Comparison of ENCODE assay signal across 22 mouse cellular contexts in genomic region chr2:10100471-10100870, GRCm38 (mm10). TPM values are rescaled to one million over a fixed set of nuclear protein-coding genes. Genes with fewer than 3 reads are reported as not detected.
A peak's percentile ranks its signal among the peaks of the same experiment; 100 is the strongest.
DNase-seq lines count a peak whose midpoint lies in the region; ATAC-seq lines count a peak whose summit lies in the region.
"Had no signal": no experiment of that assay in that cellular context is flagged by ENCODE, and none has a peak within 500 bp of the region (broad histone marks: within the 10 kb centered on the region; RNA-seq: fewer than 3 reads in every experiment).

No protein-coding gene starts in this region.

- no peak overlapping the region for H3K4me3 ChIP-seq in liver, embryonic 12.5 days
- no peak overlapping the region for H3K4me3 ChIP-seq in liver, embryonic 11.5 days (ENCODE audit: low read depth, low read length)
- H3K4me3 ChIP-seq in liver, embryonic 13.5 days (replicated peaks), result no peak overlapping the region
- no peak overlapping the region for H3K4me3 ChIP-seq in stomach, embryonic 16.5 days (replicated peaks; ENCODE audit: low read length)
- H3K4me3 ChIP-seq: erythroblast, embryonic 14.5 days; forebrain, embryonic 12.5 days; heart, embryonic 13.5 days; hindbrain, embryonic 12.5 days; layer of hippocampus, adult 2 months; limb, embryonic 13.5 days; lung, embryonic 15.5 days had no signal

- no peak overlapping the region for H3K9ac ChIP-seq in liver, embryonic 12.5 days
- H3K9ac ChIP-seq in liver, embryonic 11.5 days (ENCODE audit: low read depth, low read length), result no peak overlapping the region
- H3K9ac ChIP-seq in liver, embryonic 13.5 days, result no peak overlapping the region
- H3K9ac ChIP-seq in stomach, embryonic 16.5 days (ENCODE audit: low read length), result no peak overlapping the region
- H3K9ac ChIP-seq: forebrain, embryonic 12.5 days; forebrain, postnatal 0 days; heart, embryonic 13.5 days; hindbrain, embryonic 12.5 days; limb, embryonic 13.5 days; lung, embryonic 15.5 days had no signal

- peaks cover 8% of the 10 kb centered on the region for H3K4me1 ChIP-seq in liver, embryonic 12.5 days
- H3K4me1 ChIP-seq in liver, embryonic 11.5 days (replicated peaks; ENCODE audit: control insufficient read depth, insufficient read depth, low read length), result no peaks in the 10 kb centered on the region; the same call in 1 of the 2 replicates
- H3K4me1 ChIP-seq in liver, embryonic 13.5 days (replicated peaks), result peaks cover 25% of the 10 kb centered on the region; the same call in 1 of the 2 replicates
- H3K4me1 ChIP-seq in stomach, embryonic 16.5 days (ENCODE audit: control insufficient read depth, insufficient read depth, low read length), result no peaks in the 10 kb centered on the region
- H3K4me1 ChIP-seq: forebrain, embryonic 12.5 days; heart, embryonic 13.5 days; hindbrain, embryonic 12.5 days; limb, embryonic 13.5 days; lung, embryonic 15.5 days had no signal

- 69% methylated on average over 2 of the region's 2 CpGs for WGBS in liver, embryonic 12.5 days (ENCODE audit: insufficient replicate concordance)
- 52% methylated on average over 2 of the region's 2 CpGs for WGBS in liver, embryonic 11.5 days
- 65% methylated on average over 2 of the region's 2 CpGs for WGBS in liver, embryonic 13.5 days (ENCODE audit: insufficient replicate concordance)
- 44% methylated on average over 2 of the region's 2 CpGs for WGBS in stomach, embryonic 16.5 days

- intact Hi-C loops in heart, postnatal 10 days (cut with DNase I), result no loop called here

- H3K9me3 ChIP-seq in liver, embryonic 12.5 days (replicated peaks), result no peaks in the 10 kb centered on the region
- no peaks in the 10 kb centered on the region for H3K9me3 ChIP-seq in liver, embryonic 11.5 days (ENCODE audit: control insufficient read depth, low read length)
- H3K9me3 ChIP-seq in liver, embryonic 13.5 days (replicated peaks), result no peaks in the 10 kb centered on the region
- H3K9me3 ChIP-seq in stomach, embryonic 16.5 days (replicated peaks; ENCODE audit: control insufficient read depth, low read length), result no peaks in the 10 kb centered on the region
- H3K9me3 ChIP-seq: forebrain, embryonic 12.5 days; heart, embryonic 13.5 days; hindbrain, embryonic 12.5 days; limb, embryonic 13.5 days; lung, embryonic 15.5 days had no signal

- ATAC-seq in liver, embryonic 12.5 days, result peak; percentile 36; the same call in 1 of the 2 replicates
- no peak for ATAC-seq in liver, embryonic 11.5 days (replicated peaks; ENCODE audit: low FRiP score)
- ATAC-seq in liver, embryonic 13.5 days (ENCODE audit: low read depth), result peak; percentile 27; the same call in 1 of the 2 replicates
- ATAC-seq in stomach, embryonic 16.5 days (ENCODE audit: insufficient read depth, low FRiP score), result 0 out of 2 replicates have a peak, but pooled peaks have one; percentile 29
- ATAC-seq: forebrain, postnatal 0 days had no signal

- H3K27ac ChIP-seq in liver, embryonic 12.5 days, result no peak overlapping the region
- H3K27ac ChIP-seq in liver, embryonic 11.5 days (ENCODE audit: low read depth, low read length), result no peak overlapping the region; the same call in none of the 2 replicates
- no peak overlapping the region for H3K27ac ChIP-seq in liver, embryonic 13.5 days
- no peak overlapping the region for H3K27ac ChIP-seq in stomach, embryonic 16.5 days (ENCODE audit: low read length)
- H3K27ac ChIP-seq: forebrain, embryonic 12.5 days; heart, embryonic 13.5 days; hindbrain, embryonic 12.5 days; layer of hippocampus, adult 2 months; limb, embryonic 13.5 days; lung, embryonic 15.5 days had no signal

- peak; percentile 40 for DNase-seq in heart, adult 11 months
- no peak for DNase-seq in heart, postnatal 10 days
- DNase-seq in liver, embryonic 11.5 days (ENCODE audit: low spot score), result no peak
- DNase-seq in liver, embryonic 13.5 days, result no peak
- DNase-seq in lung, postnatal 10 days, result no peak
- DNase-seq in right cerebral cortex, postnatal 10 days (ENCODE audit: low spot score in 2 of 2), result no peak

- H3K36me3 ChIP-seq in liver, embryonic 12.5 days, result peaks cover 4% of the 10 kb centered on the region; the same call in 1 of the 2 replicates
- no peaks in the 10 kb centered on the region; the same call in 1 of the 2 replicates for H3K36me3 ChIP-seq in liver, embryonic 11.5 days (ENCODE audit: control insufficient read depth, insufficient read depth, low read length)
- peaks cover 10% of the 10 kb centered on the region; the same call in 1 of the 2 replicates for H3K36me3 ChIP-seq in liver, embryonic 13.5 days
- no peaks in the 10 kb centered on the region for H3K36me3 ChIP-seq in stomach, embryonic 16.5 days (ENCODE audit: control insufficient read depth, insufficient read depth, low read length)
- H3K36me3 ChIP-seq: forebrain, embryonic 12.5 days; heart, embryonic 13.5 days; hindbrain, embryonic 12.5 days; limb, embryonic 13.5 days; lung, embryonic 15.5 days had no signal

- no peak overlapping the region for H3K4me2 ChIP-seq in liver, embryonic 12.5 days
- H3K4me2 ChIP-seq in liver, embryonic 11.5 days, result no peak overlapping the region
- no peak overlapping the region for H3K4me2 ChIP-seq in liver, embryonic 13.5 days
- no peak overlapping the region for H3K4me2 ChIP-seq in stomach, embryonic 16.5 days (ENCODE audit: low read depth, low read length)
- H3K4me2 ChIP-seq: forebrain, embryonic 12.5 days; heart, embryonic 13.5 days; hindbrain, embryonic 12.5 days; limb, embryonic 13.5 days; lung, embryonic 15.5 days had no signal

- no peaks in the 10 kb centered on the region for H3K27me3 ChIP-seq in liver, embryonic 12.5 days (replicated peaks)
- no peaks in the 10 kb centered on the region for H3K27me3 ChIP-seq in liver, embryonic 11.5 days (replicated peaks; ENCODE audit: control insufficient read depth, insufficient read depth, low read length)
- no peaks in the 10 kb centered on the region for H3K27me3 ChIP-seq in liver, embryonic 13.5 days
- H3K27me3 ChIP-seq in stomach, embryonic 16.5 days (ENCODE audit: control insufficient read depth, insufficient read depth, low read length), result no peaks in the 10 kb centered on the region
- H3K27me3 ChIP-seq: CH12.LX; forebrain, embryonic 12.5 days; heart, embryonic 13.5 days; hindbrain, embryonic 12.5 days; lung, embryonic 15.5 days had no signal

RNA-seq across cellular contexts. Expression of gene Kin, which starts 20.1 kb away (rescaled TPM):
- total RNA-seq in heart, postnatal 10 days (2021), result 10 to 100 TPM; 10.3 to 11.3 TPM
- 23.5 and 24.2 TPM in 2 replicates for polyA plus RNA-seq in liver, embryonic 12.5 days (2016; fragmentation: Nextera tagmentation; extraction: Ambion mirVana)
- 35.3 and 37.9 TPM in 2 replicates for polyA plus RNA-seq in liver, embryonic 11.5 days (2014; fragmentation: Nextera tagmentation; extraction: Ambion mirVana)
- polyA plus RNA-seq in liver, embryonic 13.5 days (2015; fragmentation: Nextera tagmentation; extraction: Ambion mirVana), result 19.6 and 22.1 TPM in 2 replicates
- polyA plus RNA-seq in stomach, embryonic 16.5 days (2015; fragmentation: Nextera tagmentation; extraction: Ambion mirVana), result 25.6 and 27.9 TPM in 2 replicates

RNA-seq across cellular contexts. Expression of gene Atp5c1, which starts 20.2 kb away (rescaled TPM):
- total RNA-seq in heart, postnatal 10 days (2021), result 1,000 to 10,000 TPM; 1,250 to 1,330 TPM
- polyA plus RNA-seq in liver, embryonic 12.5 days (2016; fragmentation: Nextera tagmentation; extraction: Ambion mirVana), result 409 and 425 TPM in 2 replicates
- 585 and 612 TPM in 2 replicates for polyA plus RNA-seq in liver, embryonic 11.5 days (2014; fragmentation: Nextera tagmentation; extraction: Ambion mirVana)
- 409 and 441 TPM in 2 replicates for polyA plus RNA-seq in liver, embryonic 13.5 days (2015; fragmentation: Nextera tagmentation; extraction: Ambion mirVana)
- polyA plus RNA-seq in stomach, embryonic 16.5 days (2015; fragmentation: Nextera tagmentation; extraction: Ambion mirVana), result 595 and 642 TPM in 2 replicates

RNA-seq across cellular contexts. Expression of gene Itih2, which starts 30.7 kb away (rescaled TPM):
- under 1 TPM; 0.14 to 0.32 TPM for total RNA-seq in heart, postnatal 10 days (2021)
- 230 and 235 TPM in 2 replicates for polyA plus RNA-seq in liver, embryonic 12.5 days (2016; fragmentation: Nextera tagmentation; extraction: Ambion mirVana)
- 259 and 294 TPM in 2 replicates for polyA plus RNA-seq in liver, embryonic 11.5 days (2014; fragmentation: Nextera tagmentation; extraction: Ambion mirVana)
- 224 and 305 TPM in 2 replicates for polyA plus RNA-seq in liver, embryonic 13.5 days (2015; fragmentation: Nextera tagmentation; extraction: Ambion mirVana)
- 19.6 and 20.3 TPM in 2 replicates for polyA plus RNA-seq in stomach, embryonic 16.5 days (2015; fragmentation: Nextera tagmentation; extraction: Ambion mirVana)
- total RNA-seq: CH12.LX; ES-E14; megakaryocyte, adult 5-6 weeks; neutrophil, adult 5-6 weeks had no signal
- polyA plus RNA-seq: activated CD4-positive, CD25-positive, alpha-beta regulatory T cell, adult 4 months; C2C12 had no signal

RNA-seq across cellular contexts. Expression of gene Taf3, which starts 52.1 kb away (rescaled TPM):
- total RNA-seq in heart, postnatal 10 days (2021), result 1 to 10 TPM; 8.3 to 8.4 TPM
- 10.0 and 10.4 TPM in 2 replicates for polyA plus RNA-seq in liver, embryonic 12.5 days (2016; fragmentation: Nextera tagmentation; extraction: Ambion mirVana)
- polyA plus RNA-seq in liver, embryonic 11.5 days (2014; fragmentation: Nextera tagmentation; extraction: Ambion mirVana), result 14.9 and 18.6 TPM in 2 replicates
- polyA plus RNA-seq in liver, embryonic 13.5 days (2015; fragmentation: Nextera tagmentation; extraction: Ambion mirVana), result 8.0 and 9.4 TPM in 2 replicates
- 9.8 and 10.2 TPM in 2 replicates for polyA plus RNA-seq in stomach, embryonic 16.5 days (2015; fragmentation: Nextera tagmentation; extraction: Ambion mirVana)

RNA-seq across cellular contexts. Expression of gene Itih5, which starts 52.9 kb away (rescaled TPM):
- 10 to 100 TPM; 33.3 to 35.8 TPM for total RNA-seq in heart, postnatal 10 days (2021)
- polyA plus RNA-seq in liver, embryonic 12.5 days (2016; fragmentation: Nextera tagmentation; extraction: Ambion mirVana), result 4.6 and 5.1 TPM in 2 replicates
- 7.7 and 7.8 TPM in 2 replicates for polyA plus RNA-seq in liver, embryonic 11.5 days (2014; fragmentation: Nextera tagmentation; extraction: Ambion mirVana)
- polyA plus RNA-seq in liver, embryonic 13.5 days (2015; fragmentation: Nextera tagmentation; extraction: Ambion mirVana), result 3.5 and 4.4 TPM in 2 replicates
- polyA plus RNA-seq in stomach, embryonic 16.5 days (2015; fragmentation: Nextera tagmentation; extraction: Ambion mirVana), result 30.0 and 35.2 TPM in 2 replicates
- polyA plus RNA-seq: C2C12; erythroblast, embryonic 14.5 days had no signal

Comparison
In these comparisons a context has a peak if more than half of its experiments do, and no peak if none do; other contexts are left out.
1. RNA of gene Itih2, which starts 30.7 kb away (polyA plus RNA-seq): 259 to 294 TPM in liver, embryonic 11.5 days, 230 to 235 TPM in liver, embryonic 12.5 days and 224 to 305 TPM in liver, embryonic 13.5 days; 19.6 to 20.3 TPM in stomach, embryonic 16.5 days; every median in the first group is over 10 times any median in the second.